8 mouse cellular contexts compared by ENCODE assay signal in the genomic region with DNA sequence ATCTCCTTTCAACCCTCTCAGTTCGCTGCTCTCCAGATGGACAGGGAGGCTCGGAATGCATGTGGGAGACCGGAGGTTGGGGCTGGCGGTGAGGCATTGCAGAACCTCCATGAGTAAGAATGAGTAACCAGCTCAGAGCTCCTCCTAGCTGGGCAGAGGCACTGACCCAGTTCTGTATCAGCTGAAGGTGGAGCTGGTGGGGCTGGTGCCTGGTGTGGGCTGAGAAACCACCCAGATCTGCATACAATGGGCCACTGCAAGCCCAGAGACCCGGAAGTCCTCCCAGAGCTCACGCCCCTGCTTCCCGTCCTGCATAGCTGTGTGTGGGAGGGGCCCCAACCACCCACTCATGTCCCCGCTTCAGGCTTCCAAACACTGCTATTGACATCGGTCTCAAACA. TPM values are rescaled to one million over a fixed set of nuclear protein-coding genes. Genes with fewer than 3 reads are reported as not detected.
DNase-seq lines count a peak whose midpoint lies in the region; ATAC-seq lines count a peak whose summit lies in the region.

No protein-coding gene starts in this region.

- H3K4me3 ChIP-seq in heart, embryonic 15.5 days: no peak overlapping the region
- H3K4me3 ChIP-seq in limb, embryonic 10.5 days: 0 out of 2 replicates have a peak overlapping the region, but pooled peaks have one; percentile 6
- H3K4me3 ChIP-seq in forebrain, embryonic 11.5 days (ENCODE audit: low read depth, low read length): no peak overlapping the region

- no peaks in the 10 kb centered on the region for H3K27me3 ChIP-seq in heart, embryonic 15.5 days
- no peaks in the 10 kb centered on the region for H3K27me3 ChIP-seq in limb, embryonic 10.5 days (ENCODE audit: low read depth, poor library complexity, severe bottlenecking)
- no peaks in the 10 kb centered on the region for H3K27me3 ChIP-seq in forebrain, embryonic 11.5 days (ENCODE audit: control insufficient read depth, insufficient read depth, low read length)

- no peaks in the 10 kb centered on the region for H3K36me3 ChIP-seq in heart, embryonic 15.5 days
- no peaks in the 10 kb centered on the region for H3K36me3 ChIP-seq in limb, embryonic 10.5 days
- H3K36me3 ChIP-seq in forebrain, embryonic 11.5 days (ENCODE audit: control insufficient read depth, insufficient read depth, low read length): no peaks in the 10 kb centered on the region

- H3K27ac ChIP-seq in heart, embryonic 15.5 days: peak overlapping the region; percentile 52
- peak overlapping the region; percentile 68 for H3K27ac ChIP-seq in limb, embryonic 10.5 days
- H3K27ac ChIP-seq in forebrain, embryonic 11.5 days (ENCODE audit: low read depth, low read length): no peak overlapping the region

- ATAC-seq in heart, embryonic 15.5 days (replicated peaks; ENCODE audit: insufficient number of reproducible peaks, insufficient read depth, low FRiP score, low read depth): peak; percentile 47; the same call in 1 of the 2 replicates
- 0 out of 2 replicates have a peak, but pooled peaks have one; percentile 22 for ATAC-seq in megakaryocyte-erythroid progenitor cell, adult 5-6 weeks (replicated peaks; ENCODE audit: low FRiP score, low TSS enrichment, poor library complexity, severe bottlenecking)
- no peak for ATAC-seq in forebrain, embryonic 11.5 days (replicated peaks; ENCODE audit: low FRiP score)

- no peak overlapping the region for H3K9ac ChIP-seq in heart, embryonic 15.5 days
- no peak overlapping the region for H3K9ac ChIP-seq in forebrain, embryonic 11.5 days (ENCODE audit: low read length)

- WGBS in heart, embryonic 15.5 days: 44% methylated on average over 9 of the region's 9 CpGs
- 55% methylated on average over 9 of the region's 9 CpGs for WGBS in limb, embryonic 10.5 days
- WGBS in forebrain, embryonic 11.5 days: 83% methylated on average over 9 of the region's 9 CpGs

- peaks cover 21% of the 10 kb centered on the region for H3K4me1 ChIP-seq in heart, embryonic 15.5 days (replicated peaks)
- H3K4me1 ChIP-seq in limb, embryonic 10.5 days: peaks cover 37% of the 10 kb centered on the region
- H3K4me1 ChIP-seq in forebrain, embryonic 11.5 days (replicated peaks; ENCODE audit: control insufficient read depth, insufficient read depth, low read length): no peaks in the 10 kb centered on the region

- no peak overlapping the region for H3K4me2 ChIP-seq in heart, embryonic 15.5 days
- H3K4me2 ChIP-seq in forebrain, embryonic 11.5 days (ENCODE audit: low read depth, low read length, severe bottlenecking): no peak overlapping the region

- peak; percentile 59 for DNase-seq in retina, postnatal 1 day
- DNase-seq in retina, embryonic 14.5 days (ENCODE audit: low spot score): no peak
- peak; percentile 64 for DNase-seq in adrenal gland, postnatal 25 days
- DNase-seq in limb, embryonic 10.5 days (ENCODE audit: low spot score): no peak
- no peak for DNase-seq in MN1 (ENCODE audit: low spot score)
- no peak for DNase-seq in forebrain, embryonic 11.5 days (ENCODE audit: low spot score)

- no peaks in the 10 kb centered on the region for H3K9me3 ChIP-seq in heart, embryonic 15.5 days (replicated peaks)
- H3K9me3 ChIP-seq in limb, embryonic 10.5 days (replicated peaks): no peaks in the 10 kb centered on the region
- no peaks in the 10 kb centered on the region for H3K9me3 ChIP-seq in forebrain, embryonic 11.5 days (ENCODE audit: control insufficient read depth, low read length)

RNA-seq across cellular contexts. Expression of gene Irf2bp2, which starts 22.0 kb away (rescaled TPM):
- 81.3 and 82.6 TPM in 2 replicates for total RNA-seq in adrenal gland, postnatal 25 days (2021)
- 10.3 and 10.4 TPM in 2 replicates for polyA plus RNA-seq in heart, embryonic 15.5 days (2015; fragmentation: Nextera tagmentation; extraction: Ambion mirVana)
- 4.2 and 4.5 TPM in 2 replicates for polyA plus RNA-seq in limb, embryonic 10.5 days (2016; fragmentation: Nextera tagmentation; extraction: Ambion mirVana)
- total RNA-seq in megakaryocyte-erythroid progenitor cell, adult 5-6 weeks (2014; fragmentation: Nextera tagmentation): 45.8 and 54.3 TPM in 2 replicates
- total RNA-seq in megakaryocyte-erythroid progenitor cell, adult 5-6 weeks (2017): 44.1 and 56.8 TPM in 2 replicates
- 4.5 and 4.6 TPM in 2 replicates for polyA plus RNA-seq in forebrain, embryonic 11.5 days (2014; fragmentation: Nextera tagmentation; extraction: Ambion mirVana)

Comparison
In these comparisons a context has a peak if more than half of its experiments do, and no peak if none do; other contexts are left out.
1. DNase-seq: peak in retina, postnatal 1 day (single experiment) and adrenal gland, postnatal 25 days (single experiment); none in retina, embryonic 14.5 days (single experiment), limb, embryonic 10.5 days (single experiment), MN1 (single experiment) and forebrain, embryonic 11.5 days (single experiment).